In genomic region chr6:99263061-99263885, GRCm38 (mm10) we compare ENCODE assay signal across 8 mouse cellular contexts.
DNase-seq lines count a peak whose midpoint lies in the region; ATAC-seq and TF ChIP-seq lines count a peak whose summit lies in the region.

No protein-coding gene starts in this region.

- H3K9ac ChIP-seq in limb, embryonic 13.5 days, result no peak overlapping the region
- H3K9ac ChIP-seq in intestine, postnatal 0 days (ENCODE audit: low read depth, low read length), result no peak overlapping the region

- no peak for DNase-seq in limb, embryonic 10.5 days (ENCODE audit: low spot score)
- peak; percentile 33 for DNase-seq in T-cell, adult 2 months (ENCODE audit: low spot score)
- DNase-seq in splenic B cell, adult 2 months (ENCODE audit: low read depth, low spot score), result peak; percentile 75
- no peak for DNase-seq in gastrocnemius, postnatal 4 days (ENCODE audit: low spot score in 2 of 2)
- no peak for DNase-seq in frontal cortex, postnatal 25 days (ENCODE audit: low spot score in 2 of 2)
- DNase-seq in kidney, adult 8-10 months, result no peak

- peak overlapping the region; percentile 21; the same call in 1 of the 2 replicates for H3K4me2 ChIP-seq in limb, embryonic 13.5 days (replicated peaks)
- peak overlapping the region; percentile 63 for H3K4me2 ChIP-seq in intestine, postnatal 0 days (replicated peaks; ENCODE audit: low read depth)

- WGBS in limb, embryonic 13.5 days, result 14% methylated on average over 10 of the region's 12 CpGs
- WGBS in limb, embryonic 10.5 days, result 10% methylated on average over 12 of the region's 12 CpGs
- 24% methylated on average over 12 of the region's 12 CpGs for WGBS in intestine, postnatal 0 days

- H3K27me3 ChIP-seq in limb, embryonic 13.5 days, result no peaks in the 10 kb centered on the region
- peaks cover 34% of the 10 kb centered on the region for H3K27me3 ChIP-seq in limb, embryonic 10.5 days (ENCODE audit: low read depth, poor library complexity, severe bottlenecking)
- no peaks in the 10 kb centered on the region for H3K27me3 ChIP-seq in intestine, postnatal 0 days (replicated peaks; ENCODE audit: control insufficient read depth, insufficient read depth, low read length)
- H3K27me3 ChIP-seq in splenic B cell, adult 2 months (ENCODE audit: control insufficient read depth, insufficient read depth, low read length, poor library complexity, severe bottlenecking), result no peaks in the 10 kb centered on the region

- no peak for TF ChIP-seq CTCF in intestine, postnatal 0 days (IDR thresholded peaks at IDR 0.05; ENCODE audit: low read depth)

- no peak overlapping the region for H3K4me3 ChIP-seq in limb, embryonic 13.5 days
- H3K4me3 ChIP-seq in limb, embryonic 10.5 days, result no peak overlapping the region
- no peak overlapping the region for H3K4me3 ChIP-seq in intestine, postnatal 0 days (ENCODE audit: low read depth, low read length)

- no peaks in the 10 kb centered on the region for H3K9me3 ChIP-seq in limb, embryonic 13.5 days
- no peaks in the 10 kb centered on the region for H3K9me3 ChIP-seq in limb, embryonic 10.5 days (replicated peaks)
- H3K9me3 ChIP-seq in intestine, postnatal 0 days (ENCODE audit: control insufficient read depth), result no peaks in the 10 kb centered on the region

- ATAC-seq in limb, embryonic 13.5 days (ENCODE audit: low FRiP score, low read depth), result no peak
- ATAC-seq in intestine, postnatal 0 days, result no peak

- H3K27ac ChIP-seq in limb, embryonic 13.5 days, result no peak overlapping the region
- H3K27ac ChIP-seq in limb, embryonic 10.5 days, result no peak overlapping the region
- peak overlapping the region; percentile 24; the same call in 1 of the 2 replicates for H3K27ac ChIP-seq in intestine, postnatal 0 days (ENCODE audit: low read depth, low read length)

- no peaks in the 10 kb centered on the region for H3K36me3 ChIP-seq in limb, embryonic 13.5 days
- H3K36me3 ChIP-seq in limb, embryonic 10.5 days, result no peaks in the 10 kb centered on the region
- no peaks in the 10 kb centered on the region; the same call in none of the 2 replicates for H3K36me3 ChIP-seq in intestine, postnatal 0 days (ENCODE audit: control insufficient read depth, insufficient read depth)
- H3K36me3 ChIP-seq in splenic B cell, adult 2 months (ENCODE audit: control insufficient read depth, insufficient read depth, low read length, poor library complexity, severe bottlenecking), result peaks cover 9% of the 10 kb centered on the region

- H3K4me1 ChIP-seq in limb, embryonic 13.5 days, result peaks cover 56% of the 10 kb centered on the region
- H3K4me1 ChIP-seq in limb, embryonic 10.5 days, result peaks cover 42% of the 10 kb centered on the region
- peaks cover 10% of the 10 kb centered on the region for H3K4me1 ChIP-seq in intestine, postnatal 0 days (replicated peaks; ENCODE audit: control insufficient read depth, insufficient read depth, low read length)

Comparison
In these comparisons a context has a peak if more than half of its experiments do, and no peak if none do; other contexts are left out.
1. DNase-seq: peak in T-cell, adult 2 months (single experiment) and splenic B cell, adult 2 months (single experiment); none in limb, embryonic 10.5 days (single experiment), gastrocnemius, postnatal 4 days (0 of 2), frontal cortex, postnatal 25 days (0 of 2) and kidney, adult 8-10 months (0 of 2).